7 mouse cellular contexts compared by ENCODE assay signal in the genomic region with DNA sequence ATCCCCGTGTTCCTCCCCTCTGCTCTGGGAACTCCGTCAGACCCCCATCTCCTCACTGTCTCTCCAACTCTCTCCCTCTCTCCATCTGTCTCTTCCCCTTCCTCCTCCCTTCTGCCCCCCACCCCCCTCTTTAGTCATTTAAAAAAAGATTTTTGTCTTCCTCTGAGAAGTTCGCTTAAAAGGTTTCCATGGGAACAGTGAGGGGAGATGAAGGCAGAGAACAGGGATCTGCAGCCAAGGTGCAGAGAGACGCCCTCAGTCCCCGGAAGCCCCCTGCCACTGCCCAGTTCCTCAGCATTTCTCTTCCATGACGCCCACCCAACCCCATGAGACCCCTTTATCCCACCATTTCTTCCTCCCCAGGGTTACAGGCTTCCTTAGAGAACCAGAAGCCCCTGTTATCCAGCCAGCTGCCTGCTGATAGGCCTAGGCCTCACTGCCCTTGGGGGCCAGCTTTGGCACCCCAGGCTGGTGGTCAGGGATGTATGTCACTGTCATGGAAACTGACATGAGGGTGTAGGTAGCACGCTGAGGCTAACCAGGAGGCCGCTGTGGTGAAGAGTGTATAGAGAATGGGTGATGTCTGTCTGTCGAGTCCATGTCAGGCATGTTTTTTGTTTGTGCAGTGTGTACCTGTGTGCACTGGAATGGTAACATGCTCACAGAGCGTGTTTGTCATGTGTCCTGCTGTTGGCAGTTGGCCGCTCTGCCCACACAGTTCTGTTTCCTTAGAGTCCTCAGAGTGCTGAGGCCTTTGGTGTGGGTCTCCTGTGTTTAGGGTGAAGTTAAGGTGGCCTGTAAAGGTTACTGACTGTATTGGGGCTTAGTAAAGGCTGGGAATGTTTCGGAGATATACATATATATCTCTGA. TPM values are rescaled to one million over a fixed set of nuclear protein-coding genes. Genes with fewer than 3 reads are reported as not detected.
DNase-seq lines count a peak whose midpoint lies in the region; ATAC-seq and TF ChIP-seq lines count a peak whose summit lies in the region.

No protein-coding gene starts in this region.

- no peaks in the 10 kb centered on the region for H3K9me3 ChIP-seq in lung, embryonic 14.5 days (ENCODE audit: low read depth, low read length)
- no peaks in the 10 kb centered on the region for H3K9me3 ChIP-seq in hindbrain, embryonic 16.5 days (ENCODE audit: control insufficient read depth, low read length)
- no peaks in the 10 kb centered on the region for H3K9me3 ChIP-seq in midbrain, postnatal 0 days (ENCODE audit: low read length)

- no peak for DNase-seq in lung, embryonic 14.5 days
- no peak for DNase-seq in lung, postnatal 25 days (ENCODE audit: low spot score)
- no peak for DNase-seq in midbrain, postnatal 0 days (ENCODE audit: low spot score)
- no peak for DNase-seq in thymus, adult 18-20 months

- peak overlapping the region; percentile 80; the same call in 1 of the 2 replicates for H3K27ac ChIP-seq in lung, embryonic 14.5 days (ENCODE audit: low read depth)
- peak overlapping the region; percentile 41; the same call in 1 of the 2 replicates for H3K27ac ChIP-seq in embryonic fibroblast, embryonic 13.5 days (ENCODE audit: insufficient read depth, low read length)
- peak overlapping the region; percentile 78 for H3K27ac ChIP-seq in hindbrain, embryonic 16.5 days (ENCODE audit: low read depth, low read length)
- H3K27ac ChIP-seq in midbrain, postnatal 0 days (ENCODE audit: low read depth, low read length): peak overlapping the region; percentile 75

- H3K4me2 ChIP-seq in lung, embryonic 14.5 days: peak overlapping the region; percentile 86
- peak overlapping the region; percentile 70 for H3K4me2 ChIP-seq in hindbrain, embryonic 16.5 days (ENCODE audit: low read length)
- H3K4me2 ChIP-seq in midbrain, postnatal 0 days (ENCODE audit: low read depth, low read length, poor library complexity, severe bottlenecking): peak overlapping the region; percentile 69

- H3K36me3 ChIP-seq in lung, embryonic 14.5 days (ENCODE audit: insufficient read depth): no peaks in the 10 kb centered on the region
- H3K36me3 ChIP-seq in hindbrain, embryonic 16.5 days (ENCODE audit: control insufficient read depth, insufficient read depth, low read length): no peaks in the 10 kb centered on the region
- H3K36me3 ChIP-seq in midbrain, postnatal 0 days (ENCODE audit: insufficient read depth, low read length): no peaks in the 10 kb centered on the region

- TF ChIP-seq POLR2A in embryonic fibroblast, embryonic 13.5 days (IDR thresholded peaks at IDR 0.05; ENCODE audit: low read depth, low read length): no peak

- no peak for ATAC-seq in lung, embryonic 14.5 days (ENCODE audit: insufficient read depth)
- ATAC-seq in hindbrain, embryonic 16.5 days: no peak
- ATAC-seq in midbrain, postnatal 0 days (ENCODE audit: low FRiP score): no peak
- ATAC-seq in megakaryocyte progenitor cell, adult 5-6 weeks (replicated peaks; ENCODE audit: poor library complexity): no peak

- peak overlapping the region; percentile 65; the same call in 1 of the 2 replicates for H3K9ac ChIP-seq in lung, embryonic 14.5 days
- peak overlapping the region; percentile 59 for H3K9ac ChIP-seq in hindbrain, embryonic 16.5 days (ENCODE audit: low read depth, low read length)
- H3K9ac ChIP-seq in midbrain, postnatal 0 days (replicated peaks; ENCODE audit: low read length, poor library complexity, severe bottlenecking): peak overlapping the region; percentile 57

- H3K4me3 ChIP-seq in lung, embryonic 14.5 days (ENCODE audit: low read depth, low read length): no peak overlapping the region
- no peak overlapping the region for H3K4me3 ChIP-seq in embryonic fibroblast, embryonic 13.5 days (ENCODE audit: insufficient read depth, low read length)
- H3K4me3 ChIP-seq in hindbrain, embryonic 16.5 days (ENCODE audit: low read length): peak overlapping the region; percentile 10
- peak overlapping the region; percentile 33; the same call in 1 of the 2 replicates for H3K4me3 ChIP-seq in midbrain, postnatal 0 days (ENCODE audit: low read depth, low read length)

- no peak for TF ChIP-seq CTCF in lung, embryonic 14.5 days (IDR thresholded peaks at IDR 0.05; ENCODE audit: low read depth)
- TF ChIP-seq CTCF in embryonic fibroblast, embryonic 13.5 days (IDR thresholded peaks at IDR 0.05; ENCODE audit: borderline replicate concordance, insufficient read depth, low read length): no peak
- no peak for TF ChIP-seq CTCF in midbrain, postnatal 0 days (IDR thresholded peaks at IDR 0.05)

- H3K27me3 ChIP-seq in lung, embryonic 14.5 days (ENCODE audit: insufficient read depth, low read length): no peaks in the 10 kb centered on the region
- H3K27me3 ChIP-seq in hindbrain, embryonic 16.5 days (replicated peaks; ENCODE audit: control insufficient read depth, insufficient read depth, low read length): no peaks in the 10 kb centered on the region
- no peaks in the 10 kb centered on the region for H3K27me3 ChIP-seq in midbrain, postnatal 0 days (ENCODE audit: insufficient read depth, low read length)

- H3K4me1 ChIP-seq in lung, embryonic 14.5 days (ENCODE audit: insufficient read depth): peaks cover 36% of the 10 kb centered on the region
- H3K4me1 ChIP-seq in embryonic fibroblast, embryonic 13.5 days (ENCODE audit: control insufficient read depth, insufficient read depth, low read length): peaks cover 16% of the 10 kb centered on the region
- H3K4me1 ChIP-seq in hindbrain, embryonic 16.5 days (ENCODE audit: control insufficient read depth, insufficient read depth, low read depth, low read length): peaks cover 60% of the 10 kb centered on the region
- H3K4me1 ChIP-seq in midbrain, postnatal 0 days (ENCODE audit: insufficient read depth, low read length): peaks cover 50% of the 10 kb centered on the region

- WGBS in lung, embryonic 14.5 days: 53% methylated on average over 12 of the region's 12 CpGs
- 19% methylated on average over 12 of the region's 12 CpGs for WGBS in hindbrain, embryonic 16.5 days
- WGBS in midbrain, postnatal 0 days: 15% methylated on average over 12 of the region's 12 CpGs

RNA-seq across cellular contexts. Expression of gene Syngap1, which starts 6.4 kb away (rescaled TPM):
- 1.8 and 2.0 TPM in 2 replicates for polyA plus RNA-seq in lung, embryonic 14.5 days (2014; fragmentation: Nextera tagmentation; extraction: Ambion mirVana)
- 52.2 and 58.4 TPM in 2 replicates for polyA plus RNA-seq in embryonic fibroblast, embryonic 13.5 days (2011; ENCODE audit: insufficient read length, low read depth, missing spikeins)
- polyA plus RNA-seq in hindbrain, embryonic 16.5 days (2015; fragmentation: Nextera tagmentation; extraction: Ambion mirVana): 2.5 and 4.9 TPM in 2 replicates
- 77.0 and 90.3 TPM in 2 replicates for total RNA-seq in midbrain, postnatal 0 days (2014; rRNA removed)
- 3.6 and 6.1 TPM in 2 replicates for polyA plus RNA-seq in midbrain, postnatal 0 days (2015; fragmentation: Nextera tagmentation; extraction: Ambion mirVana)
- total RNA-seq in megakaryocyte progenitor cell, adult 5-6 weeks (2015): 5.3 and 11.6 TPM in 2 replicates
- total RNA-seq in megakaryocyte progenitor cell, adult 5-6 weeks (2017): 3.6 TPM in 2 replicates

RNA-seq across cellular contexts. Expression of gene Cuta, which starts 8.1 kb away (rescaled TPM):
- 163 TPM in 2 replicates for polyA plus RNA-seq in lung, embryonic 14.5 days (2014; fragmentation: Nextera tagmentation; extraction: Ambion mirVana)
- 80.0 and 90.5 TPM in 2 replicates for polyA plus RNA-seq in embryonic fibroblast, embryonic 13.5 days (2011; ENCODE audit: insufficient read length, low read depth, missing spikeins)
- polyA plus RNA-seq in hindbrain, embryonic 16.5 days (2015; fragmentation: Nextera tagmentation; extraction: Ambion mirVana): 140 and 150 TPM in 2 replicates
- 49.6 and 55.6 TPM in 2 replicates for total RNA-seq in midbrain, postnatal 0 days (2014; rRNA removed)
- 136 and 143 TPM in 2 replicates for polyA plus RNA-seq in midbrain, postnatal 0 days (2015; fragmentation: Nextera tagmentation; extraction: Ambion mirVana)
- 181 and 216 TPM in 2 replicates for total RNA-seq in megakaryocyte progenitor cell, adult 5-6 weeks (2015)
- 75.8 and 82.9 TPM in 2 replicates for total RNA-seq in megakaryocyte progenitor cell, adult 5-6 weeks (2017)

RNA-seq across cellular contexts. Expression of gene Phf1, which starts 14.6 kb away (rescaled TPM):
- 5.1 and 7.5 TPM in 2 replicates for polyA plus RNA-seq in lung, embryonic 14.5 days (2014; fragmentation: Nextera tagmentation; extraction: Ambion mirVana)
- polyA plus RNA-seq in embryonic fibroblast, embryonic 13.5 days (2011; ENCODE audit: insufficient read length, low read depth, missing spikeins): 10.9 and 12.0 TPM in 2 replicates
- 30.3 and 31.7 TPM in 2 replicates for polyA plus RNA-seq in hindbrain, embryonic 16.5 days (2015; fragmentation: Nextera tagmentation; extraction: Ambion mirVana)
- 48.7 and 53.5 TPM in 2 replicates for total RNA-seq in midbrain, postnatal 0 days (2014; rRNA removed)
- 32.8 and 35.8 TPM in 2 replicates for polyA plus RNA-seq in midbrain, postnatal 0 days (2015; fragmentation: Nextera tagmentation; extraction: Ambion mirVana)
- 2.1 TPM in 2 replicates for total RNA-seq in megakaryocyte progenitor cell, adult 5-6 weeks (2015)
- total RNA-seq in megakaryocyte progenitor cell, adult 5-6 weeks (2017): 3.5 and 4.6 TPM in 2 replicates

RNA-seq across cellular contexts. Expression of gene Zbtb9, which starts 25.5 kb away (rescaled TPM):
- polyA plus RNA-seq in lung, embryonic 14.5 days (2014; fragmentation: Nextera tagmentation; extraction: Ambion mirVana): 13.3 TPM in 2 replicates
- polyA plus RNA-seq in embryonic fibroblast, embryonic 13.5 days (2011; ENCODE audit: insufficient read length, low read depth, missing spikeins): 7.3 and 8.6 TPM in 2 replicates
- 13.0 and 15.6 TPM in 2 replicates for polyA plus RNA-seq in hindbrain, embryonic 16.5 days (2015; fragmentation: Nextera tagmentation; extraction: Ambion mirVana)
- total RNA-seq in midbrain, postnatal 0 days (2014; rRNA removed): 16.1 and 19.4 TPM in 2 replicates
- 6.6 and 6.7 TPM in 2 replicates for polyA plus RNA-seq in midbrain, postnatal 0 days (2015; fragmentation: Nextera tagmentation; extraction: Ambion mirVana)
- total RNA-seq in megakaryocyte progenitor cell, adult 5-6 weeks (2015): 2.9 and 5.3 TPM in 2 replicates
- total RNA-seq in megakaryocyte progenitor cell, adult 5-6 weeks (2017): 16.3 and 22.1 TPM in 2 replicates

RNA-seq across cellular contexts. Expression of gene Kifc5b, which starts 30.6 kb away (rescaled TPM):
- polyA plus RNA-seq in lung, embryonic 14.5 days (2014; fragmentation: Nextera tagmentation; extraction: Ambion mirVana): 6.3 and 9.6 TPM in 2 replicates
- 6.6 and 7.2 TPM in 2 replicates for polyA plus RNA-seq in embryonic fibroblast, embryonic 13.5 days (2011; ENCODE audit: insufficient read length, low read depth, missing spikeins)
- polyA plus RNA-seq in hindbrain, embryonic 16.5 days (2015; fragmentation: Nextera tagmentation; extraction: Ambion mirVana): 2.6 and 3.6 TPM in 2 replicates
- total RNA-seq in midbrain, postnatal 0 days (2014; rRNA removed): 1.9 and 4.7 TPM in 2 replicates
- 1.6 and 1.9 TPM in 2 replicates for polyA plus RNA-seq in midbrain, postnatal 0 days (2015; fragmentation: Nextera tagmentation; extraction: Ambion mirVana)
- 2.6 and 4.6 TPM in 2 replicates for total RNA-seq in megakaryocyte progenitor cell, adult 5-6 weeks (2015)
- 13.8 and 16.0 TPM in 2 replicates for total RNA-seq in megakaryocyte progenitor cell, adult 5-6 weeks (2017)

Comparison
In these comparisons a context has a peak if more than half of its experiments do, and no peak if none do; other contexts are left out.
1. H3K4me3 ChIP-seq: peak in hindbrain, embryonic 16.5 days (single experiment) and midbrain, postnatal 0 days (single experiment); none in lung, embryonic 14.5 days (single experiment) and embryonic fibroblast, embryonic 13.5 days (single experiment).
2. Peak in every context shown above with its lines, with median percentiles within 50 percentile points of each other: H3K27ac ChIP-seq, H3K4me2 ChIP-seq and H3K9ac ChIP-seq.